Mouse (Mus musculus) fat pad, adult 2 months (tissue): ENCODE results near the gene Dnajb7.

ENCODE experiments used
- DNase-seq: peaks from one replicate; pipeline ENCODE4 v3.0.0-alpha.2; 2011; ENCODE audit warnings: low read depth, low spot score; ENCODE audit errors: extremely low read depth

Dnajb7 gene

GRCm38 (mm10) chr15:81366241-81366640 is 41.9 kb downstream of the Dnajb7 start:
- no peak for DNase-seq

DNA sequence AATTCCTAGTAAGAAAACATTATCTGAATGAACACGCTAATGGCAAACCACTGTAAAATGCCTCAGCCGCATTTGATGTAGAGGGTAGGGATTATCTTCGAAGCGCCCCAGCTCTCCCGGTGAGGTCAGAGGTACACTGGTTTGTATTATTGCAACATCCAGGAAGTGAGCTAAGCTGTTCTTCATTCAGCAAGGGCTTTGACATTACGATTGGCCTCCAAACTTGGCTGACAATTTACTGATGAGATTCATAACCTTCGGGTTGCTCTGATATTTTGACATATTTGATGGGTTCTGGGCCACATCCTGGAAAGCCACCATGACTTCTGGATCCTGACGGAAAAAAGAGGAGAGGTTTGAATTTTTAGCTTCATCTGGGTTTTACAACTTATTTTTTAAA is 42.9 kb downstream of the Dnajb7 start:
- DNase-seq, result no peak

DNA sequence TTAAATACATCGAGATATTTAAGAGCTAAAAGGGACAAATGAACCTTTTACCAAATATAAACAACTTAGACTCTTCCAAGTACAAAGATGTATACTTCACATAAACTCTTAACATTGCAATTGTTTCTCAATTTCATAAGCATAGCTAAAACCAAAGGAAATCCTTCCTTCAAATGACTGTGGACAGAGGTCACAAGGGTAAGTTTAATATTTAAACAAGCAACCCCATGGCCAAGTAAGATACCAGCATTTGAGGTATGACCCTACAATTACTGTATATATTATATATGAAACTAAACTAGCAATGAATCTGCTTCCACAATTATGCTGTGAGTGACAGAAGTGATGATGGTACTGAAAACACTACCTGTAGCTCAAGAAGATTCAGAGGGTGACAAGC is 43.8 kb downstream of the Dnajb7 start:
- no peak for DNase-seq

DNA sequence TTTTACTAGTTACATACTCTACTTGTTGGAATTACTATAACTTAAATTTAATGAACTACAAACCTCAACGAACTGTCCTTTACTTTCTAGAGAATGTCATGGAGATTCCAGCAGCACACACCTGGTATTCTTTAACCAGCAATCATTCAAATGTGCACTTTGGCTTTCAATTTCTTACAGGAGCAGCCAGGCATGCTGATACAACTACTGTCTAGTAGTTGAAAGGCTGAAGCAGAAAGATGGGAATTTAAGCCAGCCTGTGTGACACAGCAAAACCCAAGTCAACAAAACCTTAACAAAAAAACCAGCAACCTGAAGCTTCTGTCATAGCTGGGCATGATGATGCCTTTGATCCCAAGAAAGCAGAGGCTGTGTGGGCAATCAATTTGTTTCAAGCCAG is 45.6 kb downstream of the Dnajb7 start:
- no peak for DNase-seq

- no peak for DNase-seq
Measured at GRCm38 (mm10) chr15:81361417-81362015, 46.6 kb downstream of the Dnajb7 start.

GRCm38 (mm10) chr15:81361022-81361404 is 47.1 kb downstream of the Dnajb7 start:
- DNase-seq, result no peak

DNA sequence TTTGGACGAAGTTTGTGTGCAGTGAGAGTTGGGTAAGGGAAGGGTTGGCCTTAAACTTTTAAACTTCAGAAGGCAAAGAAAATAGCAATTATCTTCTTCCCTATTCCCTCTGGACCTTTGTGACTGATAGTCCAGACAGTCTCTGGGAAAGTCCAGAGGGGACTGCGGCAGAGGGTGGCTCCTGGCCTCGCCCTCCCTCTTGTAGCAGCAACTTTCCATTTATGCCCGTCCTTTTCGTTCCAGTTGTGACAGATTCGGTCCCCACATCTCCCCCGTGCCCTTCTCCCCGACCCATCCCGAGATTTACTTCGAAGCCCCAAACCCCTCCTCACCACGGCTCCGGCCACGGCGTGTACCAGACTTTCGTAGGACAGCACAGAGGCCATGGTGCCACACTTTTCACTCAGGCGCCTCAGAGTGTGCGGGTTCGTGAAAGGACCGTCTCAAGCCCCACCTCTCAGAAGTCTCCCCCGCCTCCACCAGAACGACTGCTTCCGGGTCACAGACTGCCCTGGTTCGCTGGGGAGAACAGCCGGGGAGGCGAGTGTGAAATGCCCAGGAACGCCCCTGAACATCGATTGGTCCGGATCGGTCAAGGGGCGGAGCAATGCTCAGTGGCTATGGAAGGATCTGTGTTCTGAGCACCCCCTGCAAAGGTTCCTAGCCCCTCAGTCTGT is 47.6 kb downstream of the Dnajb7 start, which contains the start of gene Slc25a17:
TSS of gene Slc25a17 (minus strand) at position 468 of the 677 bp plus-strand sequence.
- no peak for DNase-seq

DNA sequence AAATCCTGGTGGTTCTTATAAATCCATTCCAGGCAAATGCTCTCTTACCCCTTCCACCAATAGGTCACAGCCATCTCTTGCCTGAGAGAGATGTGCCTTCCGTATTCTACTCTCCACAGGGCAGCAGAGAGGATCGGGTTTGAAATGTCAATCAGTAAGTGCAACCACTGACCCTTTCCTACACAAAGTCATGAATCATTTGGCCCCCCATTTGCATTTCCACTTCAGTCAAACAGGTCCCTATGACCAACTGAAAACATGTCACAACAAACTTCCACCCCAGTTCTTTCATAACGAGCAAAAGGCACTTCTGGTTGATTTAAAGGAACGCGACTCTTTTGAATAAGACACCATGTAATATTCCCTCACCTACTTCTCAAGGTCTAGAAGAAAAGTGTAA is 48.7 kb downstream of the Dnajb7 start:
- no peak for DNase-seq

DNA sequence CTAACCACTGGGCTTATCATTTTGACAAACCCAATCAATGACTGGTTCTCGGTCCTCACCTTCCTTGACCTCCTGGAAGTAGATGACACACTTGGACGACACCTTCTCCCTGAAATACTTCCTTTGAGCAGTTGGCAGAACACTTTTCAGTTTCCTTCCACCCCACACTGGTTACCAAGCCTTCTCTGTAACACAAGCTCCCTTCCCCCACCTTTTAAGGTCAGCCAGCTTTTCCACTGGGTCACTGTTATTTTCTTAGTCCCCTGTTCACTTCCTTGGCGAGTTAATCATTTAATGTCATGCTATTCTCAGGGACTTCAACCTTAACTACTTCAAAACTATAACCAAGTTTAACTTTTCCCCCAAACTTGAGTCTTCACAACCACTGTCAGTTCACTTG is 49.2 kb downstream of the Dnajb7 start:
- DNase-seq, result no peak

DNA sequence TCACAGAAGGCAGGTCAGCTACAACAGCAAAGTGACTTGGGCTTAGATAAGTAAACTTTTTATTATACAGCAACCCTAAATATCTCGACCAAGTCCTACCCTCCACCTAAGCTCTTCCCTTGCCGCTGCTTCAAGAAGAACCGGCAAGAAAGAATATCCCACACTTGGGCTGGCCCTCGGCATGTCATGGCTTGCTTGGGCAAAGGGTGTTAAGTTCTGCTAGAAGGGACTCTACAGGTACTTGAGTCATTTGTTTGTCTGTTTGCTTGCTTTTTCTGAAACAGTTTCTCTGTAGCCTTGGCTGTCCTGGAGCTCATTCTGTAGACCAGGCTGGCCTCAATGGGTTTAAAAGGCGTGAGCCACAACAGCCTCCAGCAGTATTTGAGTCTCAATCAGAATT is 51.2 kb downstream of the Dnajb7 start:
- no peak for DNase-seq
